Mouse (Mus musculus) lung, embryonic 15.5 days (tissue): Measurements from ENCODE around the gene Psmb6. TPM values are rescaled to one million over a fixed set of nuclear protein-coding genes. Genes with fewer than 3 reads are reported as not detected.
"Not testable (repeated sequence)": the region's sequence is repeated elsewhere in the genome, so short reads cannot be mapped to it uniquely, and the experiment has no call there.

Experiments used
- ATAC-seq: fragments of 200-750 bp; cut with Nextera tagmentation; 2 replicates; pipeline ENCODE4 v1.8.0; 2017; ENCODE audit warnings: moderate number of reproducible peaks, borderline replicate concordance; ENCODE audit not compliant: low FRiP score, low TSS enrichment; ENCODE audit errors: extremely low read depth
- H3K27ac ChIP-seq: fragments of 300-500 bp; sonication (generic); 2 replicates; pipeline ENCODE4 v1.5.1; 2015; ENCODE audit warnings: moderate library complexity, mild to moderate bottlenecking, inconsistent platforms
- H3K27me3 ChIP-seq: fragments of 300-500 bp; sonication (generic); 2 replicates; pipeline ENCODE4 v1.6.1; 2015; ENCODE audit warnings: inconsistent platforms
- H3K36me3 ChIP-seq: fragments of 300-500 bp; sonication (generic); 2 replicates; pipeline ENCODE4 v1.6.1; 2015; ENCODE audit warnings: inconsistent platforms
- H3K4me1 ChIP-seq: fragments of 300-500 bp; sonication (generic); 2 replicates; pipeline ENCODE4 v1.6.1; 2015; ENCODE audit warnings: inconsistent platforms
- H3K4me2 ChIP-seq: fragments of 300-500 bp; sonication (generic); 2 replicates; pipeline ENCODE4 v1.6.1; 2015; ENCODE audit warnings: inconsistent platforms, mild to moderate bottlenecking, moderate library complexity
- H3K4me3 ChIP-seq: fragments of 300-500 bp; sonication (generic); 2 replicates; pipeline ENCODE4 v1.5.1; 2015; ENCODE audit warnings: mild to moderate bottlenecking, inconsistent platforms
- H3K9ac ChIP-seq: fragments of 300-500 bp; sonication (generic); 2 replicates; pipeline ENCODE4 v1.6.1; 2015; ENCODE audit warnings: inconsistent platforms
- H3K9me3 ChIP-seq: fragments of 300-500 bp; sonication (generic); 2 replicates; pipeline ENCODE4 v1.6.1; 2016; ENCODE audit warnings: inconsistent platforms
- WGBS: fragments of 180-500 bp; shearing (Covaris S2); methylation state at CpG from one replicate; pipeline ENCODE4 v1.1.7; 2015; 5-methylcytosine and 5-hydroxymethylcytosine counted together
- polyA plus RNA-seq: library from polyadenylated mRNA; unstranded; fragments of >200 nt; fragmentation: Nextera tagmentation; extraction: Ambion mirVana; gene quantifications from 2 replicates; pipeline ENCODE4 v1.2.1, GENCODE M21; 2015

Gene Psmb6
- polyA plus RNA-seq, 1 experiment from 2014 or later = 771 TPM

DNA sequence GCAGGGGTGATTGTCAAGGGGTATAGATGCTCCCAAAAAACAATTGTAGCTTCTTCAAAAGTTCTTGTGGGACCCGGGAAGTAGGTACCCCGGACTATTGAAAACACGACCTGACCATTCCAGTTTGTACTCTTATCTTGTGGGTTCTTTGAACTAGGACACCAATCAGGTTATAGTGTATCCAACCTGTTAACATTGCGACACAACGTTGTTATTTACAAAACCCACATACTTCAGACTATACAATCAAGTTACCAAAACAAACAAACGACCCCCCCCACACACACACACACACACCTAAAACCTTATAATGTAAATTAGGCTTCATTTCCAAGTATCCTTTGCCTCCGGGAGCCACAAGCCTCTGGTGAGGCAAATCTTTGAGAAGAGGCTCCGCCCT lies 385 bp upstream of the Psmb6 start:
- WGBS = 5% methylated on average over 8 of the region's 8 CpGs
- Histone ChIP-seq H3K27ac (no peak overlapping the region; the same call in 1 of the 2 replicates), H3K27me3 (0 out of 2 replicates have a peak, but pooled peaks cover 3% of the 10 kb centered on the region), H3K4me1 (peaks cover 20% of the 10 kb centered on the region), H3K9ac (peak overlapping the region; percentile 64; the same call in 1 of the 2 replicates), H3K36me3 (peaks cover 29% of the 10 kb centered on the region), H3K4me3 (peak overlapping the region; percentile 72), H3K9me3 (no peaks in the 10 kb centered on the region), H3K4me2 (peak overlapping the region; percentile 56)
- peak; percentile 13 for ATAC-seq

GRCm38 (mm10) chr11:70525726-70526125 lies 559 bp downstream of the Psmb6 start:
- 1% methylated on average over 12 of the region's 12 CpGs for WGBS
- no peak for ATAC-seq
- peaks cover 29% of the 10 kb centered on the region for H3K36me3 ChIP-seq
- H3K4me1 ChIP-seq = peaks cover 14% of the 10 kb centered on the region
- peak overlapping the region; percentile 80 for H3K4me2 ChIP-seq
- no peak overlapping the region for H3K27ac ChIP-seq
- H3K4me3 ChIP-seq = peak overlapping the region; percentile 72
- H3K9ac ChIP-seq = peak overlapping the region; percentile 64
- no peaks in the 10 kb centered on the region for H3K27me3 ChIP-seq
- no peaks in the 10 kb centered on the region for H3K9me3 ChIP-seq

- WGBS = 86% methylated on average over 12 of the region's 12 CpGs
- peak overlapping the region; percentile 64 for H3K9ac ChIP-seq
Measured at GRCm38 (mm10) chr11:70526211-70526610, 1.0 kb downstream of the Psmb6 start.

GRCm38 (mm10) chr11:70528610-70529009 lies 3.4 kb downstream of the Psmb6 start:
- peaks cover 29% of the 10 kb centered on the region for H3K36me3 ChIP-seq
- peaks cover 14% of the 10 kb centered on the region for H3K4me1 ChIP-seq
- H3K27ac ChIP-seq = no peak overlapping the region
- H3K27me3 ChIP-seq = no peaks in the 10 kb centered on the region
- no peaks in the 10 kb centered on the region for H3K9me3 ChIP-seq
- 78% methylated on average over 7 of the region's 7 CpGs for WGBS
- no peak for ATAC-seq
- H3K4me3 ChIP-seq = no peak overlapping the region
- no peak overlapping the region for H3K4me2 ChIP-seq
- no peak overlapping the region for H3K9ac ChIP-seq

More at GRCm38 (mm10) chr11:70526211-70526610, 1.0 kb downstream of the Psmb6 start:
- peaks cover 29% of the 10 kb centered on the region for H3K36me3 ChIP-seq
- no peaks in the 10 kb centered on the region for H3K9me3 ChIP-seq
- peaks cover 14% of the 10 kb centered on the region for H3K4me1 ChIP-seq
- no peaks in the 10 kb centered on the region for H3K27me3 ChIP-seq
- ATAC-seq = no peak
- H3K4me2 ChIP-seq = peak overlapping the region; percentile 80
- H3K27ac ChIP-seq = no peak overlapping the region
- H3K4me3 ChIP-seq = peak overlapping the region; percentile 72

- ATAC-seq, H3K4me1 ChIP-seq, H3K27me3 ChIP-seq, H3K4me2 ChIP-seq, H3K9ac ChIP-seq, H3K9me3 ChIP-seq, H3K27ac ChIP-seq, H3K4me3 ChIP-seq: not testable (repeated sequence)
- peaks cover 29% of the 10 kb centered on the region for H3K36me3 ChIP-seq
- WGBS = 74% methylated on average over 2 of the region's 2 CpGs
Measured at GRCm38 (mm10) chr11:70531065-70531464, 5.9 kb downstream of the Psmb6 start.

DNA sequence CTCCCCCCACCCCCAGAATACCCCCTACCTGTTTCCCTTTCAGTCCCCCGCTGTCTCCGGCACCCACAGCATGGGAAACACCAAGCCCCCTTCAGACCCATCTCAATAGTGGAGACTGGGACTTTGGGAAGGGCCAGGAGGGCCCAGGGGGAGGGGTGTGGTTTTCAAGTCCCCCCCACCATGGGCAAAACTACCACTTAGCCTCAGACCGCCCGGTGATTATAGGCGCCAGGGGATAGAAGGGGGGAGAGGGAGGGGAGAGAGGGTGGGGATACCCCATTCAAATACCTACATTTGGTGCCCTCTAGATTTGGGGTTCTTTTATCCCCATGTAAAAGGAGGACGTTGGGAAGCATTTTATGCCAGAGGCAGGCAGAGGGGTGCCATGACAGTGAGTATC lies 7.7 kb downstream of the Psmb6 start, which contains the start of gene Gm40193:
Gene Gm40193 (minus strand): TSS at position 101 of the 400 bp plus-strand sequence.
- 83% methylated on average over 6 of the region's 6 CpGs for WGBS
- Histone ChIP-seq H3K9me3 (no peaks in the 10 kb centered on the region), H3K27me3 (no peaks in the 10 kb centered on the region), H3K4me2 (no peak within 1 kb of the TSS), H3K36me3 (peaks cover 11% of the 10 kb centered on the region), H3K4me3 (no peak within 1 kb of the TSS), H3K27ac (no peak within 1 kb of the TSS), H3K9ac (no peak within 1 kb of the TSS), H3K4me1 (no peaks in the 10 kb centered on the region)
- ATAC-seq = no peak

DNA sequence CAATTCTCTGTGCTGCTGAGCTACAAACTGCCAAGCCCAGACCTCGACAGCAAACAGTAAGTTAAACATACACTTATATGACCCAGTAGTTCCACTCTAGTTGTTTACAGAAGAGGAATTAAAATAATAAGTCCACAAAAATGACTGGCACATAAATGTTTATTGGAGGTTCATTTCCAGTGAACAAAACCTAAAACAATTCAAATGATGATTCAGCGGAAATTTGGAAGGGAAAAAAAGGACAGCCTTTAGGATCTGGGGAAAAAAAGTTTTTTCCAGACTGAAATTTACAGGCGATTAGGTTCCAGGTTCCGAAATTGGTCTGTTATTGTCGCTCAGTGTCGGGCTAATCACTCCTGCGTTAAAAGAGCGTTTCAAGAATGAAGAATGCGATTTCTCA lies 14.3 kb downstream of the Psmb6 start:
- WGBS = 15% methylated on average over 9 of the region's 9 CpGs
- H3K4me1 ChIP-seq = peaks cover 6% of the 10 kb centered on the region; the same call in 1 of the 2 replicates
- peak overlapping the region; percentile 54; the same call in 1 of the 2 replicates for H3K9ac ChIP-seq
- no peak for ATAC-seq
- H3K9me3 ChIP-seq = no peaks in the 10 kb centered on the region
- H3K27me3 ChIP-seq = no peaks in the 10 kb centered on the region
- no peaks in the 10 kb centered on the region for H3K36me3 ChIP-seq
- 0 out of 2 replicates have a peak overlapping the region, but pooled peaks have one; percentile 11 for H3K27ac ChIP-seq
- peak overlapping the region; percentile 59 for H3K4me3 ChIP-seq
- H3K4me2 ChIP-seq = peak overlapping the region; percentile 69

- ATAC-seq = peak; percentile 97
Measured at GRCm38 (mm10) chr11:70539877-70540587, 14.9 kb downstream of the Psmb6 start, which contains the start of gene Pld2. Gene Pld2 (plus strand): TSS chr11:70540064.

GRCm38 (mm10) chr11:70540928-70541327 lies 15.8 kb downstream of the Psmb6 start:
- WGBS = 87% methylated on average over 7 of the region's 7 CpGs
- peak overlapping the region; percentile 69 for H3K4me2 ChIP-seq
- H3K9me3 ChIP-seq = no peaks in the 10 kb centered on the region
- H3K36me3 ChIP-seq = no peaks in the 10 kb centered on the region
- no peaks in the 10 kb centered on the region for H3K27me3 ChIP-seq
- H3K9ac ChIP-seq = peak overlapping the region; percentile 54; the same call in 1 of the 2 replicates
- H3K4me3 ChIP-seq = peak overlapping the region; percentile 59
- no peak overlapping the region for H3K27ac ChIP-seq
- no peak for ATAC-seq
- peaks cover 6% of the 10 kb centered on the region; the same call in 1 of the 2 replicates for H3K4me1 ChIP-seq

More at GRCm38 (mm10) chr11:70539877-70540587, 14.9 kb downstream of the Psmb6 start, which contains the start of gene Pld2:
- Histone ChIP-seq H3K4me3 (peak within 1 kb of the TSS; percentile 59), H3K4me1 (peaks cover 6% of the 10 kb centered on the region; the same call in 1 of the 2 replicates), H3K27me3 (no peaks in the 10 kb centered on the region), H3K4me2 (peak within 1 kb of the TSS; percentile 69), H3K9ac (peak within 1 kb of the TSS; percentile 54), H3K9me3 (no peaks in the 10 kb centered on the region), H3K36me3 (no peaks in the 10 kb centered on the region), H3K27ac (peak within 1 kb of the TSS; percentile 76)
- WGBS = under 1% methylated on average over 64 of the region's 65 CpGs

DNA sequence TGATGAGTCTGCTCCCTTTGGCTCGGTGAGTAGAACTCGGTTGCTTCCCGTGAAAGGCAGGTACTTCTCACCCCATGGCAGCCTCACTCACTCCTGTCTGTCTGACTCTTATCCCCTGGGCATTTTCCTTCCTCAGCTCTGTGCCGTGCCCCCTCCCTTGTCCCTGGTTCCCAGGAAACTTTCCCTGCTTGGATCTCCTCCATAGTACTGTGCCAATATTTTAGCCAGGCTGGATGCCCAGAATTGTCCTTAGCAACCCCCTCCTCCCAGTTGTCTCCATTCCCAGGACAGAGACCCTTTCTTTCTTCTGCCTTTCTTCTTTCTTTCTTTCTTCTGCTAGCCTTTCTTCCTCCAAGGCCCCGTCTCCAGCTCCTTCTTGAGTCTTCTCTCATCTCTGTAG lies 16.2 kb downstream of the Psmb6 start:
- H3K9me3 ChIP-seq = no peaks in the 10 kb centered on the region
- ATAC-seq = no peak
- no peaks in the 10 kb centered on the region for H3K36me3 ChIP-seq
- no peak overlapping the region for H3K4me3 ChIP-seq
- H3K4me1 ChIP-seq = peaks cover 6% of the 10 kb centered on the region; the same call in 1 of the 2 replicates
- no peak overlapping the region for H3K27ac ChIP-seq
- 0 out of 2 replicates have a peak overlapping the region, but pooled peaks have one; percentile 69 for H3K4me2 ChIP-seq
- H3K9ac ChIP-seq = no peak overlapping the region
- no peaks in the 10 kb centered on the region for H3K27me3 ChIP-seq
- 70% methylated on average over 5 of the region's 5 CpGs for WGBS

GRCm38 (mm10) chr11:70544496-70544895 lies 19.3 kb downstream of the Psmb6 start:
- no peak overlapping the region for H3K4me3 ChIP-seq
- H3K27me3 ChIP-seq = no peaks in the 10 kb centered on the region
- H3K4me2 ChIP-seq = no peak overlapping the region
- no peak for ATAC-seq
- peaks cover 6% of the 10 kb centered on the region; the same call in 1 of the 2 replicates for H3K4me1 ChIP-seq
- no peaks in the 10 kb centered on the region for H3K36me3 ChIP-seq
- no peak overlapping the region for H3K9ac ChIP-seq
- 54% methylated on average over 7 of the region's 7 CpGs for WGBS
- H3K27ac ChIP-seq = no peak overlapping the region
- H3K9me3 ChIP-seq = no peaks in the 10 kb centered on the region

GRCm38 (mm10) chr11:70551526-70551925 lies 26.4 kb downstream of the Psmb6 start:
- Histone ChIP-seq H3K9me3 (no peaks in the 10 kb centered on the region), H3K4me3 (no peak overlapping the region), H3K4me1 (no peaks in the 10 kb centered on the region), H3K27ac (no peak overlapping the region), H3K4me2 (no peak overlapping the region), H3K36me3 (no peaks in the 10 kb centered on the region; the same call in 1 of the 2 replicates), H3K27me3 (no peaks in the 10 kb centered on the region), H3K9ac (no peak overlapping the region)
- ATAC-seq = no peak
- 85% methylated on average over 8 of the region's 8 CpGs for WGBS
